Mouse (Mus musculus) ES-Bruce4 (cell line): ENCODE results near the gene Ppil2. TPM values are rescaled to one million over a fixed set of nuclear protein-coding genes. Genes with fewer than 3 reads are reported as not detected.

Experiments
- H3K27ac ChIP-seq: 2 replicates; pipeline ENCODE4 v1.5.1; 2012; ENCODE audit warnings: low read length, inconsistent platforms; ENCODE audit not compliant: insufficient read depth
- H3K27me3 ChIP-seq: 2 replicates; pipeline ENCODE4 v1.6.1; 2012; ENCODE audit warnings: mild to moderate bottlenecking, low read length, inconsistent platforms; ENCODE audit not compliant: control insufficient read depth, poor library complexity, insufficient read depth, severe bottlenecking
- H3K36me3 ChIP-seq: 2 replicates; pipeline ENCODE4 v1.6.1; 2012; ENCODE audit warnings: inconsistent platforms, mild to moderate bottlenecking, low read length, moderate library complexity; ENCODE audit not compliant: control insufficient read depth, poor library complexity, insufficient read depth, severe bottlenecking
- H3K4me1 ChIP-seq: one replicate; pipeline ENCODE4 v1.8.1; 2011; ENCODE audit warnings: low read length; ENCODE audit not compliant: control insufficient read depth, insufficient read depth
- H3K4me3 ChIP-seq: 2 replicates; pipeline ENCODE4 v1.5.1; 2011; ENCODE audit warnings: low read depth, mild to moderate bottlenecking, low read length
- H3K9ac ChIP-seq: 2 replicates; pipeline ENCODE4 v1.6.1; 2012; ENCODE audit warnings: low read depth, mild to moderate bottlenecking, inconsistent platforms; ENCODE audit not compliant: poor library complexity, severe bottlenecking
- H3K9me3 ChIP-seq: replicated peaks from 2 replicates; pipeline ENCODE4 v1.6.1; 2012; ENCODE audit warnings: mild to moderate bottlenecking, low read length, inconsistent platforms; ENCODE audit not compliant: control insufficient read depth, poor library complexity, insufficient read depth, severe bottlenecking
- CTCF ChIP-seq: IDR thresholded peaks from one replicate; pipeline ENCODE4 v1.8.1; 2011; ENCODE audit warnings: low read depth, low read length
- EP300 ChIP-seq: IDR thresholded peaks from 2 replicates; pipeline ENCODE4 v1.6.1; 2011; ENCODE audit warnings: low read depth, low read length; ENCODE audit not compliant: insufficient read depth
- POLR2A ChIP-seq: IDR thresholded peaks from one replicate; pipeline ENCODE4 v1.8.1; 2011; ENCODE audit warnings: low read length; ENCODE audit not compliant: insufficient read depth
- polyA plus RNA-seq: library from polyadenylated mRNA; stranded (reverse); fragments of >200 nt; gene quantifications from 2 replicates; pipeline ENCODE4 v1.2.4, GENCODE M21; 2011; ENCODE audit warnings: low read depth; ENCODE audit not compliant: missing spikeins, insufficient read depth, insufficient read length

Ppil2 gene
- polyA plus RNA-seq, 1 experiment = 139 TPM

DNA sequence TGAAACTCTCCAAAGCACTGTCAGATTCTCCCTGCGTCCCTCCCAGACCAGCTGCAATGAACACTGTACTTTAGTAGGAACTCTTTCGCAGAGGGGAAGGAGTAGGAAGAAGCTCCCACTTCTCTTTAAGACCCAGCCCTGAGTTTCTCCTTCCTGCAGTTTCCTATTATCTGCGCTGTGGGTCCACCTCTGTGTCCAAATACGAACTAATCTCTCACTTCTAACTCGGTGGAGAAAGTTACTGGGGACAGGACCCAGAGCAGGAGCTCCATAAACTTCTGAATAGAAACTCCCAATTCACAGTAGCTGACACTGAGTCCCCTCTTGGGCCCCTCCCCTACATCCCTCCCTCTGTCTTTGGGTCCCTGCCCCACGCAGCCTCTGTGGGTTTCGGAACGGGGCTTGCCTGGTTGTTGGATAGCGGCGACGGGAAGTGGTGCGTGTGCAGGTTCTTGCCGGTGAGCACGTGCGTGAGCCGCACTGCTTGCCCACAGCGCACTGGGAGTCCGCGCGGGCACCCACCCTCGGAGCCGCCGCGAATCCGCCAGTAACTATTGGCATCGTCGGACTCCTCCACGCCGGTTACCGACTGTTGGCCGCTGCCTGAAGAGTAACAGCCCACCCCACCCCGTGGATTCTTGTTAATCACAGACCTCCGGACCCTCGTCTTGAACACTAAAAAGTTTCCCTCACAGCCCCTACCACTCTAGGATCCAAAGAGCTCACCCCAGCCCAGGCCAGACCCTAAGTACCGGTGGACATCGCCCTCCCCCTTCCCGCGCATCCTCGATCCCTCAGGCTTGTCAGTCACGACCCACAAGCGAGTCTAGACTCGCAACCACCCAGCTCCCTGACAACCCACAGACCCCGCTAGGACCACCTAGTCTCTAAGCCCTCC is 20.4 kb upstream of the Ppil2 start:
- Histone ChIP-seq H3K9ac (peak overlapping the region; percentile 78), H3K27ac (no peak overlapping the region), H3K4me3 (peak overlapping the region; percentile 89), H3K4me1 (no peaks in the 10 kb centered on the region), H3K9me3 (no peaks in the 10 kb centered on the region), H3K27me3 (no peaks in the 10 kb centered on the region), H3K36me3 (no peaks in the 10 kb centered on the region)
- TF ChIP-seq EP300 = no peak
- TF ChIP-seq POLR2A = no peak
- no peak for TF ChIP-seq CTCF

DNA sequence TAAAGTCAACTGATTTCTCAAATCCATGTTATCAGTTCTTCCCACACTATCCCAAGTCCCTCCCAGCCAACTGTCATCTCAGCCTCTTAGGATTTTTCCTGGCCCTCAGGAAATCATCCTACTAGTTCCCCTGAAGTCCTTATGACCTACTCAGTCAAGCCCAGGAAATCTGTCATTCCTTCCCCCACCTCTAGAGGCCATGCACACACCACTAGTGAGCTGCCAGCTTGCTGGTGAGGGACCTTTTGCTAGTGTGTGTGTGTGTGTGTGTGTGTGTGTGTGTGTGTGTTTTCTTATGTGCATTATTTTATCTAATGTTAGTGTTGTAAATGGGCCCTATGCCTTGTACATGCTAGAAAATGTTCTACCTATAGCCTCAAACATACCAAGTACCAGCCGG is 16.2 kb upstream of the Ppil2 start:
- Histone ChIP-seq H3K27ac (no peak overlapping the region), H3K36me3 (no peaks in the 10 kb centered on the region), H3K9ac (no peak overlapping the region), H3K4me3 (no peak overlapping the region), H3K27me3 (no peaks in the 10 kb centered on the region), H3K9me3 (no peaks in the 10 kb centered on the region), H3K4me1 (peaks cover 2% of the 10 kb centered on the region)
- TF ChIP-seq EP300 = no peak
- TF ChIP-seq CTCF = peak; percentile 77
- TF ChIP-seq POLR2A = no peak

DNA sequence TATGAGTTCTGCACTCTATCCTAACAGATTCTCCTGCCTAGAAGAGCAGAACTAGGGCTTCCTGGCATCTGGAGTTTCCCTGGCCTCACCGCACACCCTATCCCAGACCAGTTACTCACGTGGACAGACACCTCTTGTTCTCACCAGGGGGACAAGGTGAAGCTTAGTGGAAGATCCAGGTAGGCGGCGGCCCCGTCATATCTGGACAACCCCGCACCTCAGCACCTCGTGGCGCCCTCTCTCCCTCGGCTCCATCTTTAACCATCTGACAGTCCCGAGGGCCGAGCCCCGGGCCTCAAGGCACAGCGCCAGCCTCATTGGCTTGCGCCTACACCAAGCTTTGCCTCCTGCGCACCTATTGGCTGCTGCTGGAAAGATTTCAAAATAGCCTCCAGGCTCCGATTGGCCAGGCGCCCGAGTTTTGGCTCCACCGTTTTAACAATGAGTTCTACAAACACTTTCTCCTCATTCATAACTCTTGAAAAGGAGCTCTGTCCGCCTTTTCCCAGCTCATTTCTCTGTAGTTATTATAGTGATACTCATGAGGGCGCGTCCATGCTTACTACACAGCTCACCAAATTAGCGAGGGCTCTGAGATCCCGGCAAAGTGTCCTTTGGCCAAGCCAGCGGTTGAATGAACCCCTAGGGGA is 13.9 kb upstream of the Ppil2 start, which contains the start of gene 2610318N02Rik:
2610318N02Rik (minus strand) TSS at position 297 of the 650 bp plus-strand sequence.
- no peaks in the 10 kb centered on the region for H3K9me3 ChIP-seq
- no peaks in the 10 kb centered on the region for H3K27me3 ChIP-seq
- peak; percentile 78 for TF ChIP-seq POLR2A
- no peak for TF ChIP-seq EP300
- TF ChIP-seq CTCF = no peak
- 0 out of 2 replicates have a peak within 1 kb of the TSS, but pooled peaks have one; percentile 20 for H3K27ac ChIP-seq
- H3K9ac ChIP-seq = peak within 1 kb of the TSS; percentile 81
- H3K4me1 ChIP-seq = peaks cover 3% of the 10 kb centered on the region
- peaks cover 8% of the 10 kb centered on the region; the same call in 1 of the 2 replicates for H3K36me3 ChIP-seq
- peak within 1 kb of the TSS; percentile 92 for H3K4me3 ChIP-seq

DNA sequence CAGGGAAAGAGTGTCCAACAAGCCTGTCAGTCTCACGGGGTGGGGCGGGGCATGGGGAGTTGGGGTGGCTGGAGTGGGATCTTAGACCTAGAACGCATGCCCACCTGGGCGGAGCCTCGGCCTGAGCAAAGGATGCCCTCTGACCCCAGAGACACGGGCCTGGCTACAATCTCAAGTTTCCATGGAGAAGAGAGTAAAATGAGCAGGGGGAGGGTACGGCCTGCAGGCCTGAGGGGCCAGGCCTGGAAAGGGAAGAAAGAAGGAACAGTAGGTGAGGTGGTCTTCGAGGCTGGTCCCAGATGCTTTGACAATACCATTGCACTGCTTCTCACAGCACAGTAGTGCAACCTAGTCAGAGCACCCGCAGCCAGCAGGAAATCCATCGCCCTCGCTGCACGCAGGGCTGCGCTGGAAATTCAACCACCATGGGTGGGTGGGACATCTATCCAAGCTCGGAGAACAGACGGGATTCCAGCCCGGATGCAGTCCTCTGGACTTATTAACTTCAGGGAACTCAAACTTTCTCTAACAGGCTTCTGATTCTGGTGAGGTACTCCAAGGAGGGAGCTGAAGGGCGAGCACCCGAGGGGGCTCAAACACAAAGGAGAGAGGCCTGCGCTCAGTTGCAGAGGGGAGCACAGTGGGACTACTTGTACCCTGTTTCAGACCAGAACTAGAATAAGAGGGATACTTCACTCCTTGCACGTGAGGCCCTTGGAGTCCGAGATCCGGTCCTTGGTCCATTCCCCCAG is 13.2 kb upstream of the Ppil2 start:
- peak overlapping the region; percentile 81 for H3K9ac ChIP-seq
- H3K27me3 ChIP-seq = no peaks in the 10 kb centered on the region
- H3K4me1 ChIP-seq = peaks cover 3% of the 10 kb centered on the region
- H3K4me3 ChIP-seq = peak overlapping the region; percentile 92
- TF ChIP-seq EP300 (no peak), CTCF (no peak), POLR2A (no peak)
- H3K27ac ChIP-seq = no peak overlapping the region
- H3K36me3 ChIP-seq = peaks cover 15% of the 10 kb centered on the region; the same call in 1 of the 2 replicates
- no peaks in the 10 kb centered on the region for H3K9me3 ChIP-seq

DNA sequence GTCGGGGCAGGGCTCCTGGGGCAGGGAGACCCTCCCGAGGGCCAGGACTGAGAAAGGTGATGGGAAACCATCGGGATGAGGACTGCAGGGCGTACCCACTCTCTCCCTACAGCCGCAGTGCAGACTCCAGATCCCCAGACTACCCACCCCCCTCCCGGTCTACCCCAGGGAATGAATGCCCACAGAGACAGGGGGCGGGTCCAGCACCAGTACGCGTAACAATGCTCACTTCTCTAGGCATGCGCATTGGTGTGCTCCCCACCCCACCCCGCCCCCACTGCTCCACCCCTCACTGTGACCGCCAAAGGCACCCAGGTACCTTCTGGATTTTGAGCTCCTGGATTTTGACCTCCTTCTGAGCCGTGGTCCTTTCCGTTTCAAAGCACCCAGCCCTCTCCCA is 10.5 kb upstream of the Ppil2 start:
- no peak for TF ChIP-seq POLR2A
- TF ChIP-seq CTCF = no peak
- TF ChIP-seq EP300 = no peak
- peaks cover 3% of the 10 kb centered on the region for H3K4me1 ChIP-seq
- H3K36me3 ChIP-seq = peaks cover 29% of the 10 kb centered on the region
- no peaks in the 10 kb centered on the region for H3K9me3 ChIP-seq
- peak overlapping the region; percentile 4 for H3K9ac ChIP-seq
- no peaks in the 10 kb centered on the region for H3K27me3 ChIP-seq
- H3K27ac ChIP-seq = 0 out of 2 replicates have a peak overlapping the region, but pooled peaks have one; percentile 30
- H3K4me3 ChIP-seq = peak overlapping the region; percentile 52
